Mouse (Mus musculus): ENCODE measurements around the gene Rtn3. TPM values are rescaled to one million over a fixed set of nuclear protein-coding genes. Genes with fewer than 3 reads are reported as not detected.
"Not testable (repeated sequence)": the region's sequence is repeated elsewhere in the genome, so short reads cannot be mapped to it uniquely, and the experiment has no call there.

The Rtn3 gene
- total and polyA plus RNA-seq, 2 experiments: 22.5 to 45.7 TPM

DNA sequence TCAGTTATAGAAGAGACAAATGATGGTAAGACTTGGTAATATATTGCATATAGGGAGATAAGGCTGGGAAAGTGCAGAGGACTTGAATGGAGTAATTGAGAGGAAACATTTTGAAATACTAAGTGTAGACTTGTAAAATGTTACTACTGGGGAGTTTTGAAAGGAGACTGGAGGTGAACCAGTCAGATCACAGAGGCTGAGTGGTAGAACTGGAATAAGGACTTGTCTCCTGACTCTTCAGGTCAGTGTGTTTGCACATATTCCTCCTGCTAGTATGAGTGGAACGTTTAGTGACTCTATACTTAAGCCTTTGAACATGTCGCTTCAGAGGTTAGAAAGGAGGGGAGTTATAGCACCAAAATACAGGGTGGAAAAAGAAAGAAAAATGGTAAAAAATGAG is 19.4 kb upstream of the Rtn3 start:
- H3K79me2 ChIP-seq (ENCODE audit: control insufficient read depth, insufficient read depth, low read length): peaks cover 30% of the 10 kb centered on the region; the same call in 1 of the 2 replicates
- H3K4me1 ChIP-seq (ENCODE audit: control insufficient read depth, insufficient read depth, low read length): peaks cover 19% of the 10 kb centered on the region
- H3K9ac ChIP-seq (ENCODE audit: low read depth, low read length): no peak overlapping the region
- no peak overlapping the region for H3K4me3 ChIP-seq (ENCODE audit: insufficient read depth, low read depth, low read length)
- no peaks in the 10 kb centered on the region for H3K36me3 ChIP-seq (ENCODE audit: control insufficient read depth, insufficient read depth, low read length)
- no peaks in the 10 kb centered on the region for H3K27me3 ChIP-seq (ENCODE audit: control insufficient read depth, insufficient read depth, low read length)
- TF ChIP-seq CTCF (IDR thresholded peaks at IDR 0.05; ENCODE audit: low read depth, low read length): no peak
- TF ChIP-seq POLR2A (IDR thresholded peaks at IDR 0.05; ENCODE audit: extremely low read depth, insufficient read depth, low read length): no peak
- 60% methylated on average over 2 of the region's 2 CpGs for WGBS
- H3K27ac ChIP-seq (replicated peaks; ENCODE audit: insufficient read depth, low read depth, low read length): no peak overlapping the region
- DNase-seq (ENCODE audit: extremely low read depth, low read depth, low spot score): no peak

DNA sequence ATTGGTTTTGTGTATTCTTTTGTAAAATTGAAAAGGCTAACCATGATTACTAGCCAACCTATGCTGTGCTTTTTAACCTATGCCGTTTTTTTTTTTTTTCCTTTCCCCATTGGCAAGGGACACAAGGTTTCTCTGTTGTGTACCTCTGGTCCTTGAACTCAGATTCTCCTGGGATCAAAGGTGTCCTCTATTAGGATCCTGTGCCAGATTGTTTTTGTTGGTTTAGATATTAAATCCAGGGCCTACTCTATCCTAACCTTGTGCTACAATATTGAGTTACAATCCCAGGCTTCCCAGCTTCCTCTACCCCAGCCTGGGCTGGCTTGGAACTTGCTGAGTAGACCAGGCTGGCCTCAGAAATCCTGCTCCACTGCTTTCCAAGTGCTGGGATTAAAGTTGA is 17.6 kb upstream of the Rtn3 start:
- TF ChIP-seq CTCF (IDR thresholded peaks at IDR 0.05; ENCODE audit: low read depth, low read length): no peak
- no peak for TF ChIP-seq POLR2A (IDR thresholded peaks at IDR 0.05; ENCODE audit: extremely low read depth, insufficient read depth, low read length)
- Histone ChIP-seq H3K36me3 (ENCODE audit: control insufficient read depth, insufficient read depth, low read length) (no peaks in the 10 kb centered on the region), H3K4me1 (ENCODE audit: control insufficient read depth, insufficient read depth, low read length) (peaks cover 24% of the 10 kb centered on the region), H3K27me3 (ENCODE audit: control insufficient read depth, insufficient read depth, low read length) (no peaks in the 10 kb centered on the region), H3K27ac (replicated peaks; ENCODE audit: insufficient read depth, low read depth, low read length) (peak overlapping the region; percentile 69), H3K9ac (ENCODE audit: low read depth, low read length) (no peak overlapping the region), H3K4me3 (ENCODE audit: insufficient read depth, low read depth, low read length) (no peak overlapping the region), H3K79me2 (ENCODE audit: control insufficient read depth, insufficient read depth, low read length) (peaks cover 31% of the 10 kb centered on the region; the same call in 1 of the 2 replicates)
- WGBS: 8% methylated on average over 1 of the region's 1 CpGs
- peak; percentile 98 for DNase-seq (ENCODE audit: extremely low read depth, low read depth, low spot score)

DNA sequence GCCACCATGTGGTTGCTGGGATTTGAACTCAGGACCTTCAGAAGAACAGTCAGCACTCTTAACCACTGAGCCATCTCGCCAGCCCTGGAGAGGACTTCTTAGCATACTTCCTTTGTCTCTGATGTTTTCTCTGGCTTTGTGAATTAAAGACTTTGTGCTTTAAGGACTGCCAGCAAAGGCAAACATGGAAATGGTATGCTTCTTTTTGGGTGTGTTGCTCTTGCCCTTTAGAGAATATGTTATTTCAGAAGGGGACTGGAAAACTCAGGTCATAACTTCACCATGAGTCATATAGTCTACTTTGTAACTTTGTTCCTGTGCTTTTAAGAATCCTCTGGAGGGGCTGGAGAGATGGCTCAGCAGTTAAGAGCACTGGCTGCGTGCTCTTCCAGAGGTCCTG is 15.7 kb upstream of the Rtn3 start:
- no peak overlapping the region for H3K4me3 ChIP-seq (ENCODE audit: insufficient read depth, low read depth, low read length)
- TF ChIP-seq CTCF (IDR thresholded peaks at IDR 0.05; ENCODE audit: low read depth, low read length): no peak
- no peak for TF ChIP-seq POLR2A (IDR thresholded peaks at IDR 0.05; ENCODE audit: extremely low read depth, insufficient read depth, low read length)
- DNase-seq (ENCODE audit: extremely low read depth, low read depth, low spot score): no peak
- no peak overlapping the region for H3K27ac ChIP-seq (replicated peaks; ENCODE audit: insufficient read depth, low read depth, low read length)
- no peaks in the 10 kb centered on the region for H3K27me3 ChIP-seq (ENCODE audit: control insufficient read depth, insufficient read depth, low read length)
- WGBS: 84% methylated on average over 2 of the region's 2 CpGs
- peaks cover 20% of the 10 kb centered on the region; the same call in 1 of the 2 replicates for H3K79me2 ChIP-seq (ENCODE audit: control insufficient read depth, insufficient read depth, low read length)
- peaks cover 23% of the 10 kb centered on the region for H3K4me1 ChIP-seq (ENCODE audit: control insufficient read depth, insufficient read depth, low read length)
- H3K9ac ChIP-seq (ENCODE audit: low read depth, low read length): no peak overlapping the region
- H3K36me3 ChIP-seq (ENCODE audit: control insufficient read depth, insufficient read depth, low read length): no peaks in the 10 kb centered on the region

DNA sequence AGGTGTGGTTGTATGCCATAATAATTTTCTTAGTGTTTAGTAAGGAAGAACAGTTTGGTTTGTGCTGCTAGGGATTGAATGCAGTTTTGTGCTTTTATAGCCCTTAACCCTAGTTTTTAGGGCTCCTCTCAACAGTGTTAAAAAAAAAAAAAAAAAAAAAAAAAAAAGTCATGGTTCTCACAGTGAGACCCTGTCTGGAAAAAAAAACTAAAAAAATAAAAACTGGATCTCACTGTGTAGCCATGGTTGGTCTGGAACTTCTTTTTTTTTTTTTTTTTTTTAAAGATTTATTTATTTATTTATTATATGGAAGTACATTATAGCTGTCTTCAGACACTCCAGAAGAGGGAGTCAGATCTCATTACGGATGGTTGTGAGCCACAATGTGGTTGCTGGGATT is 13.0 kb upstream of the Rtn3 start:
- H3K27ac ChIP-seq (replicated peaks; ENCODE audit: insufficient read depth, low read depth, low read length); DNase-seq (ENCODE audit: extremely low read depth, low read depth, low spot score); H3K9ac ChIP-seq (ENCODE audit: low read depth, low read length); H3K36me3 ChIP-seq (ENCODE audit: control insufficient read depth, insufficient read depth, low read length); H3K27me3 ChIP-seq (ENCODE audit: control insufficient read depth, insufficient read depth, low read length): not testable (repeated sequence)
- H3K4me3 ChIP-seq (ENCODE audit: insufficient read depth, low read depth, low read length): peak overlapping the region; percentile 65; the same call in 1 of the 2 replicates
- H3K79me2 ChIP-seq (ENCODE audit: control insufficient read depth, insufficient read depth, low read length): peaks cover 12% of the 10 kb centered on the region; the same call in 1 of the 2 replicates
- 23% methylated on average over 1 of the region's 1 CpGs for WGBS
- H3K4me1 ChIP-seq (ENCODE audit: control insufficient read depth, insufficient read depth, low read length): peaks cover 21% of the 10 kb centered on the region

DNA sequence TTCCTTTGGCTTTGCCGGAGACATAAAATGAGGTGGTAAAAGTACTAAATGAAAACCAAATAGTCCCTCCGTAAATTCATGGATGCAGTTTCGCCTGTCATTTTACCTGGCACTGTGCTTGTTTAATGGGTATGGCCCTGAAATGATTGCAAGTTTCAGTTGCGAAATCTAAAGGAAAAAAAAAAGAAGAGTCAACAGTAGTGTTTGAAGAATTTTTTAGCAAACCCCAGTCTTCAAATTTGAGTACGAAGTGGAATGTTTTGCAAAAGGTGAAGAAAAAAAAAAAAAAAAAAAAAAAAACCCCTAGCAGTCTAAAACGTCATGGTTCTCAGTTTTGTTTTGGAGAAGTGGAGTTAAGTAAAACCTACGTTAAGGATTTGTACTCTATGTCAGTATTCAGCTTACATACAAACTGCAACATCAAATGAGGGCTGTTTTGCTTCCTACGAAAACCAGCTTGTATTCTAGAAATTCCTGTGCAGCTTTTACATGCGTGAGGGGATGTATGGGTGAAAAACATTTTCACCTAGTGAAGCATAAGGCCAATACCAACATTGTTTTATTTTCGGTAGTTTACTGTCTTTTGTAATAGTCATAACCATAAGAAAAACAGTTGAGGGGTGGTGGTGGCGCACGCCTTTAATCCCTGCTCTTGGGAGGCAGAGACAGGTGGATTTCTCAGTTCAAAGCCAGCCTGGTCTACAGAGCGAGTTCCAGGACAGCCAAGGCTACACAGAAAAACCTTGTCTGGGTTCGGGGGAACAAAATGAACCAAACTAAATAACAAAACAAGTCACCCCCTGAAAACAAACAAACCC is 12.3 kb upstream of the Rtn3 start:
- Histone ChIP-seq H3K9ac (ENCODE audit: low read depth, low read length) (peak overlapping the region; percentile 57; the same call in 1 of the 2 replicates), H3K27ac (replicated peaks; ENCODE audit: insufficient read depth, low read depth, low read length) (peak overlapping the region; percentile 96), H3K4me3 (ENCODE audit: insufficient read depth, low read depth, low read length) (peak overlapping the region; percentile 88), H3K27me3 (ENCODE audit: control insufficient read depth, insufficient read depth, low read length) (no peaks in the 10 kb centered on the region), H3K4me1 (ENCODE audit: control insufficient read depth, insufficient read depth, low read length) (peaks cover 21% of the 10 kb centered on the region), H3K36me3 (ENCODE audit: control insufficient read depth, insufficient read depth, low read length) (peaks cover 2% of the 10 kb centered on the region; the same call in 1 of the 2 replicates), H3K79me2 (ENCODE audit: control insufficient read depth, insufficient read depth, low read length) (peaks cover 12% of the 10 kb centered on the region; the same call in 1 of the 2 replicates)
- DNase-seq (ENCODE audit: extremely low read depth, low read depth, low spot score): peak; percentile 93
- 7% methylated on average over 14 of the region's 14 CpGs for WGBS
- TF ChIP-seq POLR2A (IDR thresholded peaks at IDR 0.05; ENCODE audit: extremely low read depth, insufficient read depth, low read length): no peak

Measured in liver, adult 2 months (tissue).